ENCODE assay signal across 17 mouse cellular contexts in the genomic region with DNA sequence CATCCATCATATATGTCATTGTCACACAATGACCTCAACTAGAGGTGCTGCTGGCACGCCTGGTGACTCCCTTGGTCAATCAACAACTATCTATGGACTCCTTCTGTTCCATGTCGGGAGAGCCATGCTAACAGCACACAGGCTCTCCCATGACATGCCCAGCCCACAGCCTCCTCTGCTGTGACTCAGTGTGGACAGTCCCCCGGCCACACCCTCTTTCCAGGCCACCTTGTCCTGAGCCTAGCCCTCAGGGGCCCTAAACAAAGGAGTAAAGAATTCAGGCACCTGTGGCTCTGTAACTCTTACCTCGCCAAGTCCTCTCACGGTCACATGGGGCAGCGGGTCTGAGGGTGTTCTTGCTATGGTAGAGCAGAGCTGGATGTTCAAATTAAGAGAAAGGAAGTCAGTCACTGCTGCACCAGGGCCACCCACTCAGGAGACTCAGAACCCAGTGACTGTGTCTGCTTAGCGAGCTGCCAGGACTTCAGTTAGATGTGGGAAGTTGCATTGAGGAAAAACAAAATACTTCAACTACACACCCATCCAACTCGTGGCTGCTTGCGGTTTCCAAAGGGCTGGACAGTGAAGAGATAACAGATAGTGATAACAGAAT. TPM values are rescaled to one million over a fixed set of nuclear protein-coding genes. Genes with fewer than 3 reads are reported as not detected.
DNase-seq lines count a peak whose midpoint lies in the region; ATAC-seq and TF ChIP-seq lines count a peak whose summit lies in the region.
"Had no signal": no experiment of that assay in that cellular context is flagged by ENCODE, and none has a peak within 500 bp of the region (broad histone marks: within the 10 kb centered on the region; RNA-seq: fewer than 3 reads in every experiment).

No protein-coding gene starts in this region.

- no peak overlapping the region for H3K4me3 ChIP-seq in heart, embryonic 10.5 days
- H3K4me3 ChIP-seq in lung, postnatal 0 days (ENCODE audit: low read depth, low read length): no peak overlapping the region
- H3K4me3 ChIP-seq in lung, adult 2 months (replicated peaks; ENCODE audit: extremely low read depth, low read depth, low read length): no peak overlapping the region
- H3K4me3 ChIP-seq: liver, embryonic 15.5 days had no signal

- H3K27ac ChIP-seq in heart, embryonic 10.5 days: no peak overlapping the region
- H3K27ac ChIP-seq in lung, postnatal 0 days (ENCODE audit: low read length): peak overlapping the region; percentile 32
- H3K27ac ChIP-seq: hindbrain, embryonic 12.5 days; liver, embryonic 15.5 days had no signal

- peaks cover 54% of the 10 kb centered on the region for H3K4me1 ChIP-seq in heart, embryonic 10.5 days
- peaks cover 13% of the 10 kb centered on the region; the same call in 1 of the 2 replicates for H3K4me1 ChIP-seq in lung, postnatal 0 days (ENCODE audit: insufficient read depth, low read depth, low read length)
- peaks cover 12% of the 10 kb centered on the region; the same call in 1 of the 2 replicates for H3K4me1 ChIP-seq in lung, adult 2 months (ENCODE audit: control insufficient read depth, insufficient read depth, low read length)

- peak overlapping the region; percentile 66 for H3K4me2 ChIP-seq in lung, postnatal 0 days (replicated peaks; ENCODE audit: low read depth, low read length)

- DNase-seq in heart, adult 11 months: peak; percentile 87
- DNase-seq in heart, embryonic 10.5 days (ENCODE audit: low spot score): no peak
- peak; percentile 75 for DNase-seq in lung, postnatal 0 days (ENCODE audit: low spot score)
- DNase-seq in lung, adult 2 months: no peak
- DNase-seq in lung, postnatal 10 days: peak; percentile 22
- no peak for DNase-seq in cerebellum, postnatal 10 days
- no peak for DNase-seq in gastrocnemius, postnatal 36 days
- DNase-seq: adrenal gland, adult 8-10 months; cerebellum, adult 11-12 months; cerebellum, postnatal 36 days; gastrocnemius, postnatal 10 days; heart, postnatal 10 days had no signal

- no peak for TF ChIP-seq POLR2A in lung, adult 2 months (IDR thresholded peaks at IDR 0.05; ENCODE audit: borderline replicate concordance, extremely low read depth, low read depth, low read length)

- no peak overlapping the region for H3K9ac ChIP-seq in lung, postnatal 0 days (replicated peaks; ENCODE audit: low read depth)
- H3K9ac ChIP-seq: hindbrain, embryonic 12.5 days; liver, embryonic 15.5 days had no signal

- no peak for TF ChIP-seq CTCF in lung, postnatal 0 days (IDR thresholded peaks at IDR 0.05)
- no peak for TF ChIP-seq CTCF in lung, adult 2 months (IDR thresholded peaks at IDR 0.05; ENCODE audit: insufficient read depth, low read length)

- H3K36me3 ChIP-seq in heart, embryonic 10.5 days: no peaks in the 10 kb centered on the region
- no peaks in the 10 kb centered on the region for H3K36me3 ChIP-seq in lung, postnatal 0 days (ENCODE audit: insufficient read depth, low read length)
- H3K36me3 ChIP-seq: hindbrain, embryonic 12.5 days; liver, embryonic 15.5 days had no signal

- 66% methylated on average over 9 of the region's 9 CpGs for WGBS in heart, embryonic 10.5 days
- WGBS in lung, postnatal 0 days: 58% methylated on average over 9 of the region's 9 CpGs
- 62% methylated on average over 9 of the region's 9 CpGs for WGBS in lung, adult 2 months

- ATAC-seq in lung, postnatal 0 days: peak; percentile 69
- ATAC-seq: forebrain, embryonic 16.5 days; inflammation-experienced regulatory T-cells, adult 6 months had no signal

- H3K27me3 ChIP-seq in heart, embryonic 10.5 days (ENCODE audit: insufficient read depth, poor library complexity, severe bottlenecking): peaks cover 16% of the 10 kb centered on the region; the same call in 1 of the 2 replicates
- no peaks in the 10 kb centered on the region for H3K27me3 ChIP-seq in lung, postnatal 0 days (replicated peaks; ENCODE audit: insufficient read depth, low read length)

- TF ChIP-seq EP300 in lung, postnatal 0 days (IDR thresholded peaks at IDR 0.05): peak; percentile 40

- no peaks in the 10 kb centered on the region for H3K9me3 ChIP-seq in heart, embryonic 10.5 days
- no peaks in the 10 kb centered on the region for H3K9me3 ChIP-seq in lung, postnatal 0 days (ENCODE audit: low read length)
- H3K9me3 ChIP-seq: hindbrain, embryonic 12.5 days; liver, embryonic 15.5 days had no signal

- intact Hi-C loops in gastrocnemius, postnatal 36 days (cut with DNase I): no loop called here

RNA-seq across cellular contexts. Expression of gene Vill, which starts 1.5 kb away (rescaled TPM):
- polyA plus RNA-seq in heart, embryonic 10.5 days (2016; fragmentation: Nextera tagmentation; extraction: Ambion mirVana): 19.1 and 23.1 TPM in 2 replicates
- polyA plus RNA-seq in lung, postnatal 0 days (2015; fragmentation: Nextera tagmentation; extraction: Ambion mirVana): 16.6 and 20.0 TPM in 2 replicates
- 15.4 and 20.2 TPM in 2 replicates for polyA plus RNA-seq in lung, adult 2 months (2012; rRNA removed)
- total RNA-seq in gastrocnemius, postnatal 36 days (2021): under 1 TPM; 0.18 to 0.81 TPM

RNA-seq across cellular contexts. Expression of gene Plcd1, which starts 39.2 kb away (rescaled TPM):
- 18.6 and 19.5 TPM in 2 replicates for polyA plus RNA-seq in heart, embryonic 10.5 days (2016; fragmentation: Nextera tagmentation; extraction: Ambion mirVana)
- polyA plus RNA-seq in lung, postnatal 0 days (2015; fragmentation: Nextera tagmentation; extraction: Ambion mirVana): 9.1 and 10.4 TPM in 2 replicates
- 19.8 and 37.3 TPM in 2 replicates for polyA plus RNA-seq in lung, adult 2 months (2012; rRNA removed)
- 1 to 10 TPM; 8.2 to 9.0 TPM for total RNA-seq in gastrocnemius, postnatal 36 days (2021)
- total RNA-seq: megakaryocyte-erythroid progenitor cell, adult 5-6 weeks had no signal

RNA-seq across cellular contexts. Expression of gene Dlec1, which starts 48.2 kb away (rescaled TPM):
- 0.87 and 1.2 TPM in 2 replicates for polyA plus RNA-seq in heart, embryonic 10.5 days (2016; fragmentation: Nextera tagmentation; extraction: Ambion mirVana)
- polyA plus RNA-seq in lung, postnatal 0 days (2015; fragmentation: Nextera tagmentation; extraction: Ambion mirVana): 0.57 and 0.64 TPM in 2 replicates
- 5.1 and 5.5 TPM in 2 replicates for polyA plus RNA-seq in lung, adult 2 months (2012; rRNA removed)
- total RNA-seq in gastrocnemius, postnatal 36 days (2021): not detected
- total RNA-seq: megakaryocyte-erythroid progenitor cell, adult 5-6 weeks had no signal
- polyA plus RNA-seq: liver, embryonic 15.5 days had no signal

Comparison
In these comparisons a context has a peak if more than half of its experiments do, and no peak if none do; other contexts are left out.
1. DNase-seq: peak in heart, adult 11 months (single experiment), lung, postnatal 0 days (single experiment) and lung, postnatal 10 days (single experiment); none in heart, embryonic 10.5 days (single experiment), lung, adult 2 months (single experiment), cerebellum, postnatal 10 days (0 of 2) and gastrocnemius, postnatal 36 days (0 of 2).